Mouse (Mus musculus) MEL (cell line): Measurements from ENCODE around the gene Sppl3. TPM values are rescaled to one million over a fixed set of nuclear protein-coding genes. Genes with fewer than 3 reads are reported as not detected.

Experiments
- DNase-seq: peaks from one replicate; pipeline ENCODE4 v3.0.0; 2011; ENCODE audit warnings: low read depth, low spot score
- H3K27ac ChIP-seq: 2 replicates; pipeline ENCODE4 v1.5.1; 2012; ENCODE audit warnings: low read depth, mild to moderate bottlenecking, control low read depth, low read length, moderate library complexity; ENCODE audit not compliant: control insufficient read depth
- H3K27me3 ChIP-seq, 2 experiments: fragments of 150-350 bp in 1 of 2; sonication (generic) in 1 of 2; 2 replicates each; pipeline ENCODE4 v1.6.1; 2012; ENCODE audit warnings: low read length in 2 of 2, mild to moderate bottlenecking in 2 of 2, improper control_type of control experiment in 1 of 2, moderate library complexity in 1 of 2; ENCODE audit not compliant: insufficient read depth in 2 of 2, control insufficient read depth in 1 of 2
- H3K36me3 ChIP-seq, 2 experiments: 2 replicates each; pipeline ENCODE4 v1.6.1; 2012 to 2014; ENCODE audit warnings: low read length in 2 of 2, improper control_type of control experiment in 1 of 2, inconsistent platforms in 1 of 2, mild to moderate bottlenecking in 1 of 2; ENCODE audit not compliant: insufficient read depth in 2 of 2, control insufficient read depth in 1 of 2
- H3K4me1 ChIP-seq, 2 experiments: fragments of 150-350 bp in 1 of 2; sonication (generic) in 1 of 2; 2 replicates each; pipeline ENCODE4 v1.6.1; 2012; ENCODE audit warnings: low read length in 2 of 2, improper control_type of control experiment in 1 of 2, mild to moderate bottlenecking in 1 of 2; ENCODE audit not compliant: insufficient read depth in 2 of 2, control insufficient read depth in 1 of 2
- H3K4me3 ChIP-seq, 2 experiments: fragments of 150-350 bp in 1 of 2; sonication (generic) in 1 of 2; 2 replicates each; pipeline ENCODE4 v1.5.1; 2012; ENCODE audit warnings: low read depth in 2 of 2, low read length in 2 of 2, mild to moderate bottlenecking in 2 of 2, moderate library complexity in 2 of 2, control low read depth in 1 of 2, improper control_type of control experiment in 1 of 2; ENCODE audit not compliant: control insufficient read depth in 1 of 2, insufficient read depth in 1 of 2
- H3K79me2 ChIP-seq: 2 replicates; pipeline ENCODE4 v1.6.1; 2012; ENCODE audit warnings: mild to moderate bottlenecking, low read length, moderate library complexity; ENCODE audit not compliant: control insufficient read depth, poor library complexity, insufficient read depth
- H3K9ac ChIP-seq: 2 replicates; pipeline ENCODE4 v1.6.1; 2012; ENCODE audit warnings: low read depth, mild to moderate bottlenecking, control low read depth, low read length, moderate library complexity; ENCODE audit not compliant: control insufficient read depth, poor library complexity, severe bottlenecking
- H3K9me3 ChIP-seq: fragments of 150-350 bp; sonication (generic); replicated peaks from 2 replicates; pipeline ENCODE4 v1.6.1; 2012; ENCODE audit warnings: mild to moderate bottlenecking, low read length, improper control_type of control experiment, moderate library complexity; ENCODE audit not compliant: insufficient read depth
- BHLHE40 ChIP-seq: IDR thresholded peaks from 2 replicates; pipeline ENCODE4 v1.6.1; 2012; ENCODE audit warnings: low read depth, mild to moderate bottlenecking, inconsistent platforms, low read length, improper control_type of control experiment, borderline replicate concordance
- CHD2 ChIP-seq: IDR thresholded peaks from 2 replicates; pipeline ENCODE4 v1.6.1; 2011; ENCODE audit warnings: low read length, improper control_type of control experiment
- CTCF ChIP-seq, 3 experiments: IDR thresholded peaks in 2 of 3; conservative IDR thresholded peaks in 1 of 3; 2 replicates each; pipeline ENCODE4 v1.5.1; 2011 to 2012; ENCODE audit warnings: low read length in 3 of 3, low read depth in 2 of 3, mild to moderate bottlenecking in 2 of 3, improper control_type of control experiment in 1 of 3, inconsistent platforms in 1 of 3, mixed read lengths in 1 of 3, moderate library complexity in 1 of 3; ENCODE audit not compliant: control insufficient read depth in 1 of 3, insufficient read depth in 1 of 3, poor library complexity in 1 of 3, severe bottlenecking in 1 of 3
- E2F4 ChIP-seq: IDR thresholded peaks from 2 replicates; pipeline ENCODE4 v1.6.1; 2011; ENCODE audit warnings: low read depth, low read length, improper control_type of control experiment, borderline replicate concordance
- ELF1 ChIP-seq: IDR thresholded peaks from 2 replicates; pipeline ENCODE4 v1.6.1; 2014; ENCODE audit warnings: low read depth, mild to moderate bottlenecking, inconsistent platforms, low read length, improper control_type of control experiment, moderate library complexity
- ETS1 ChIP-seq: IDR thresholded peaks from 2 replicates; pipeline ENCODE4 v1.6.1; 2012; ENCODE audit warnings: low read depth, mild to moderate bottlenecking, inconsistent platforms, low read length, improper control_type of control experiment, moderate library complexity
- GABPA ChIP-seq: IDR thresholded peaks from 2 replicates; pipeline ENCODE4 v1.6.1; 2012; ENCODE audit warnings: low read depth, mild to moderate bottlenecking, inconsistent platforms, low read length, improper control_type of control experiment, moderate library complexity
- GATA1 ChIP-seq: IDR thresholded peaks from 2 replicates; pipeline ENCODE4 v1.6.1; 2011; ENCODE audit warnings: low read depth, low read length, improper control_type of control experiment
- HCFC1 ChIP-seq: IDR thresholded peaks from 2 replicates; pipeline ENCODE4 v1.6.1; 2012; ENCODE audit warnings: low read depth, mild to moderate bottlenecking, inconsistent platforms, low read length, improper control_type of control experiment, moderate library complexity
- KAT2A ChIP-seq: conservative IDR thresholded peaks from 2 replicates; pipeline ENCODE4 v1.6.1; 2012; ENCODE audit warnings: low read depth, low read length, improper control_type of control experiment, inconsistent platforms
- MAFK ChIP-seq: IDR thresholded peaks from 2 replicates; pipeline ENCODE4 v1.6.1; 2011; ENCODE audit warnings: low read depth, mild to moderate bottlenecking, low read length, improper control_type of control experiment, borderline replicate concordance
- MAX ChIP-seq: IDR thresholded peaks from 2 replicates; pipeline ENCODE4 v1.6.1; 2011; ENCODE audit warnings: low read length, improper control_type of control experiment
- MAZ ChIP-seq: IDR thresholded peaks from 2 replicates; pipeline ENCODE4 v1.6.1; 2012; ENCODE audit warnings: low read depth, mild to moderate bottlenecking, inconsistent platforms, low read length, improper control_type of control experiment
- MEF2A ChIP-seq: IDR thresholded peaks from 2 replicates; pipeline ENCODE4 v1.6.1; 2014; ENCODE audit warnings: low read depth, mild to moderate bottlenecking, inconsistent platforms, low read length, improper control_type of control experiment; ENCODE audit not compliant: poor library complexity, insufficient replicate concordance, severe bottlenecking; ENCODE audit errors: extremely low read depth
- MXI1 ChIP-seq: IDR thresholded peaks from 2 replicates; pipeline ENCODE4 v1.6.1; 2011; ENCODE audit warnings: mild to moderate bottlenecking, low read depth, low read length, improper control_type of control experiment
- MYB ChIP-seq: IDR thresholded peaks from 2 replicates; pipeline ENCODE4 v1.6.1; 2011; ENCODE audit warnings: mild to moderate bottlenecking, low read depth, low read length, improper control_type of control experiment
- MYC ChIP-seq: IDR thresholded peaks from 2 replicates; pipeline ENCODE4 v1.6.1; 2011; ENCODE audit warnings: low read depth, mild to moderate bottlenecking, low read length, improper control_type of control experiment, moderate library complexity
- NELFE ChIP-seq: IDR thresholded peaks from 2 replicates; pipeline ENCODE4 v1.6.1; 2011; ENCODE audit warnings: low read depth, low read length, improper control_type of control experiment
- NRF1 ChIP-seq: IDR thresholded peaks from 2 replicates; pipeline ENCODE4 v1.6.1; 2014; ENCODE audit warnings: low read depth, mild to moderate bottlenecking, inconsistent platforms, low read length, improper control_type of control experiment, moderate library complexity; ENCODE audit not compliant: poor library complexity, insufficient read depth, severe bottlenecking
- POLR2A ChIP-seq, 2 experiments: IDR thresholded peaks; 2 replicates each; pipeline ENCODE4 v1.6.1; 2011 to 2012; ENCODE audit warnings: low read length in 2 of 2, mild to moderate bottlenecking in 2 of 2, control low read depth in 1 of 2, improper control_type of control experiment in 1 of 2, low read depth in 1 of 2, moderate library complexity in 1 of 2; ENCODE audit not compliant: control insufficient read depth in 1 of 2, insufficient read depth in 1 of 2, poor library complexity in 1 of 2
- POLR2AphosphoS2 ChIP-seq: IDR thresholded peaks from 2 replicates; pipeline ENCODE4 v1.6.1; 2011; ENCODE audit warnings: low read length, improper control_type of control experiment
- POLR2AphosphoS5 ChIP-seq: IDR thresholded peaks from 2 replicates; pipeline ENCODE4 v1.6.1; 2012; ENCODE audit warnings: low read depth, borderline replicate concordance, mild to moderate bottlenecking, inconsistent platforms, low read length, moderate library complexity, mixed read lengths
- RAD21 ChIP-seq: IDR thresholded peaks from 2 replicates; pipeline ENCODE4 v1.6.1; 2011; ENCODE audit warnings: mild to moderate bottlenecking, low read depth, low read length, improper control_type of control experiment
- RCOR1 ChIP-seq: IDR thresholded peaks from 2 replicates; pipeline ENCODE4 v1.6.1; 2012; ENCODE audit warnings: low read depth, mild to moderate bottlenecking, inconsistent platforms, low read length, improper control_type of control experiment
- SIN3A ChIP-seq: IDR thresholded peaks from 2 replicates; pipeline ENCODE4 v1.6.1; 2012; ENCODE audit warnings: low read length, improper control_type of control experiment, inconsistent platforms
- SMC3 ChIP-seq: IDR thresholded peaks from 2 replicates; pipeline ENCODE4 v1.6.1; 2011; ENCODE audit warnings: low read depth, low read length, improper control_type of control experiment
- TAL1 ChIP-seq: IDR thresholded peaks from 2 replicates; pipeline ENCODE4 v1.6.1; 2012; ENCODE audit warnings: mild to moderate bottlenecking, inconsistent platforms, low read length, moderate library complexity, mixed read lengths
- TBP ChIP-seq: IDR thresholded peaks from 2 replicates; pipeline ENCODE4 v1.8.0; 2011; ENCODE audit warnings: low read depth, low read length, improper control_type of control experiment
- TCF12 ChIP-seq: IDR thresholded peaks from 2 replicates; pipeline ENCODE4 v1.6.1; 2014; ENCODE audit warnings: low read depth, mild to moderate bottlenecking, inconsistent platforms, low read length, improper control_type of control experiment, moderate library complexity
- UBTF ChIP-seq: IDR thresholded peaks from 2 replicates; pipeline ENCODE4 v1.6.1; 2012; ENCODE audit warnings: low read depth, mild to moderate bottlenecking, inconsistent platforms, low read length, improper control_type of control experiment, moderate library complexity, borderline replicate concordance; ENCODE audit not compliant: insufficient read depth
- USF1 ChIP-seq: IDR thresholded peaks from 2 replicates; pipeline ENCODE4 v1.6.1; 2014; ENCODE audit warnings: low read depth, mild to moderate bottlenecking, inconsistent platforms, low read length, improper control_type of control experiment, moderate library complexity
- USF2 ChIP-seq, 2 experiments: IDR thresholded peaks; 2 replicates each; pipeline ENCODE4 v1.6.1; 2011 to 2012; ENCODE audit warnings: improper control_type of control experiment in 2 of 2, low read length in 2 of 2, borderline replicate concordance in 1 of 2, inconsistent platforms in 1 of 2, low read depth in 1 of 2, mild to moderate bottlenecking in 1 of 2; ENCODE audit not compliant: insufficient read depth in 1 of 2
- ZC3H11A ChIP-seq: IDR thresholded peaks from 2 replicates; pipeline ENCODE4 v1.6.1; 2012; ENCODE audit warnings: low read depth, mild to moderate bottlenecking, inconsistent platforms, low read length, improper control_type of control experiment
- ZKSCAN1 ChIP-seq: IDR thresholded peaks from 2 replicates; pipeline ENCODE4 v1.6.1; 2012; ENCODE audit warnings: low read depth, mild to moderate bottlenecking, inconsistent platforms, low read length, improper control_type of control experiment, moderate library complexity
- ZMIZ1 ChIP-seq: IDR thresholded peaks from 2 replicates; pipeline ENCODE4 v1.6.1; 2012; ENCODE audit warnings: low read depth, mild to moderate bottlenecking, inconsistent platforms, low read length, improper control_type of control experiment, moderate library complexity
- ZNF384 ChIP-seq: IDR thresholded peaks from 2 replicates; pipeline ENCODE4 v1.6.1; 2012; ENCODE audit warnings: low read depth, mild to moderate bottlenecking, inconsistent platforms, low read length, improper control_type of control experiment
- polyA plus RNA-seq, 2 experiments: library from polyadenylated mRNA; stranded (reverse) in 1 of 2; unstranded in 1 of 2; fragments of >175 nt in 1 of 2; fragments of >200 nt in 1 of 2; gene quantifications; 2 replicates each; pipeline versions ENCODE4 v1.2.1 to v1.2.4; 2012; ENCODE audit warnings: low replicate concordance in 2 of 2, low read depth in 1 of 2; ENCODE audit not compliant: insufficient read length in 2 of 2, insufficient read depth in 1 of 2, missing spikeins in 1 of 2
- total RNA-seq: library from RNA; depleted of rRNA; stranded (reverse); fragments of 300-350 nt; gene quantifications from 2 replicates; pipeline ENCODE4 v1.2.3, GENCODE M21; 2012

Sppl3 gene
- total and polyA plus RNA-seq, 3 experiments, result 25.8 to 50.9 TPM; not detected in 1

DNA sequence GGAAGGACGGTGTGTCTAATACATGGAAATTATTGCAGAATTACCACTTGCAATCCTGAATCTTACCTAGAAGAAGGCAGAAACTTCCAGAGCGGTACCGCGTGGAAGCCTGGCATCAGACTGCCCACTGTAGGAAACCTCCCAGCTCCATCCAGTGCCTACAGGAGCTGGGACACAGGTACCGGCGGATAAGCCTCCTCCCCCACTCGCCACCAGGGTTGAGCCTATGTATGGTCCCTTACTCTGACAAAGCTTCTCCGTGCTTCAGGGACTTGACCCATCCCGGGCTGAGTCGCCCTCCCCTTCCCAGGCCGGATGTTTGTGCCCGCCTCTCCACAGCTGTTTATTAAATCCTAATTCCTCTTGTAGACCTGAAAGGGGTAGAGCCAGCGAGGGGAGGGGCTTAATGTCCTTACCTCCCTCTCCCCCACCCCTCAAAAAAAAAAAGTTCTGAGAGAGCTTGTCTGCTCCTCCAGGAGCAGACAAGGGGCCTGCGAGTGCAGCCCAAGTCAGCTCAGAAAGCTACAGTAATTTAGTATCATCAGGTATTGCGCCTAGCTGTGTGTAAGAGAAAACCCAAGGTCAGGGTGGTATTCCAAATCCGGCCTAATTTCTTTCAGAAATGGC lies 30.7 kb upstream of the Sppl3 start:
- no peaks in the 10 kb centered on the region for H3K9me3 ChIP-seq
- peaks cover 0 to 6% of the 10 kb centered on the region in 2 experiments; a peak in 2 of 4 replicates for H3K4me1 ChIP-seq
- H3K27ac ChIP-seq, result peak overlapping the region; percentile 76
- H3K27me3 ChIP-seq, result no peaks in the 10 kb centered on the region
- no peak for DNase-seq
- peak overlapping the region; percentile 65 to 70 for H3K4me3 ChIP-seq
- H3K9ac ChIP-seq, result peak overlapping the region; percentile 70
- no peaks in the 10 kb centered on the region; the same call in 1 of the 2 replicates for H3K79me2 ChIP-seq
- peaks cover 0 to 6% of the 10 kb centered on the region in 2 experiments; a peak in 2 of 4 replicates for H3K36me3 ChIP-seq
- no peak for TF ChIP-seq HCFC1
- no peak for TF ChIP-seq MAFK
- no peak; the same call in 1 of the 2 replicates for TF ChIP-seq TCF12
- TF ChIP-seq NELFE, result no peak
- no peak for TF ChIP-seq NRF1
- TF ChIP-seq RAD21, result peak; percentile 10
- TF ChIP-seq MAX, result no peak
- TF ChIP-seq POLR2AphosphoS2, result no peak
- TF ChIP-seq USF1, result no peak
- no peak for TF ChIP-seq ETS1
- TF ChIP-seq POLR2A (IDR thresholded peaks at IDR 0.05; ENCODE audit: control insufficient read depth in 1 of 2, insufficient read depth in 1 of 2, low read depth in 1 of 2, low read length in 2 of 2, poor library complexity in 1 of 2), result 0 out of 4 replicates have a peak, but pooled peaks of 1 of the 2 experiments have one; percentile 17
- no peak for TF ChIP-seq RCOR1
- TF ChIP-seq KAT2A, result no peak
- TF ChIP-seq MEF2A, result no peak
- no peak for TF ChIP-seq ZKSCAN1
- TF ChIP-seq BHLHE40, result 0 out of 2 replicates have a peak, but pooled peaks have one; percentile 13
- 0 out of 2 replicates have a peak, but pooled peaks have one; percentile 16 for TF ChIP-seq MAZ
- no peak for TF ChIP-seq TAL1
- no peak for TF ChIP-seq POLR2AphosphoS5
- no peak for TF ChIP-seq UBTF
- no peak; a peak in 1 of 6 replicates for TF ChIP-seq CTCF (IDR thresholded peaks at IDR 0.05 in 2 of 3, conservative IDR thresholded peaks at IDR 0.05 in 1 of 3; ENCODE audit: control insufficient read depth in 1 of 3, insufficient read depth in 1 of 3, low read depth in 2 of 3, low read length in 3 of 3, poor library complexity in 1 of 3, severe bottlenecking in 1 of 3)
- no peak for TF ChIP-seq USF2 (IDR thresholded peaks at IDR 0.05; ENCODE audit: borderline replicate concordance in 1 of 2, insufficient read depth in 1 of 2, low read depth in 1 of 2, low read length in 2 of 2)
- TF ChIP-seq CHD2, result no peak
- peak; percentile 5; the same call in 1 of the 2 replicates for TF ChIP-seq SMC3
- peak; percentile 46; the same call in 1 of the 2 replicates for TF ChIP-seq MXI1
- TF ChIP-seq ZMIZ1, result no peak
- TF ChIP-seq ZNF384, result peak; percentile 69
- TF ChIP-seq ELF1, result no peak
- TF ChIP-seq E2F4, result no peak
- no peak for TF ChIP-seq MYB
- TF ChIP-seq SIN3A, result 0 out of 2 replicates have a peak, but pooled peaks have one; percentile 12
- TF ChIP-seq ZC3H11A, result no peak
- TF ChIP-seq TBP, result no peak
- TF ChIP-seq GATA1, result no peak
- TF ChIP-seq GABPA, result no peak
- no peak for TF ChIP-seq MYC
